Mouse (Mus musculus) spleen, adult 2 months (tissue): ENCODE results near the gene Cyp2s1. TPM values are rescaled to one million over a fixed set of nuclear protein-coding genes. Genes with fewer than 3 reads are reported as not detected.
"Not testable (repeated sequence)": the region's sequence is repeated elsewhere in the genome, so short reads cannot be mapped to it uniquely, and the experiment has no call there.

Source experiments
- DNase-seq, 2 experiments: peaks; one replicate each; pipeline versions ENCODE4 v3.0.0 to v3.0.0-alpha.2; 2012 to 2021; ENCODE audit warnings: low spot score in 2 of 2, low read depth in 1 of 2
- H3K27ac ChIP-seq: fragments of 200-500 bp; 2 replicates; pipeline ENCODE4 v1.5.1; 2012; ENCODE audit warnings: low read length, inconsistent platforms; ENCODE audit not compliant: insufficient read depth
- H3K27me3 ChIP-seq: fragments of 200-500 bp; 2 replicates; pipeline ENCODE4 v1.6.1; 2012; ENCODE audit warnings: mild to moderate bottlenecking, moderate library complexity, low read length, inconsistent platforms; ENCODE audit not compliant: control insufficient read depth, insufficient read depth
- H3K36me3 ChIP-seq: fragments of 200-500 bp; 2 replicates; pipeline ENCODE4 v1.6.1; 2012; ENCODE audit warnings: mild to moderate bottlenecking, low read length, inconsistent platforms; ENCODE audit not compliant: control insufficient read depth, insufficient read depth
- H3K4me1 ChIP-seq: fragments of 200-500 bp; 2 replicates; pipeline ENCODE4 v1.6.1; 2011; ENCODE audit warnings: inconsistent platforms; ENCODE audit not compliant: control insufficient read depth, insufficient read depth, insufficient read length
- H3K4me3 ChIP-seq: fragments of 200-500 bp; 2 replicates; pipeline ENCODE4 v1.5.1; 2011; ENCODE audit warnings: mild to moderate bottlenecking, inconsistent platforms; ENCODE audit not compliant: insufficient read depth, insufficient read length; ENCODE audit errors: extremely low read depth
- CTCF ChIP-seq: fragments of 200-500 bp; IDR thresholded peaks from 2 replicates; pipeline ENCODE4 v1.5.1; 2011; ENCODE audit warnings: mild to moderate bottlenecking, inconsistent platforms; ENCODE audit not compliant: insufficient read depth, insufficient read length, insufficient replicate concordance; ENCODE audit errors: extremely low read depth
- POLR2A ChIP-seq: fragments of 200-500 bp; IDR thresholded peaks from 2 replicates; pipeline ENCODE4 v1.6.1; 2011; ENCODE audit warnings: low read depth, low read length, inconsistent platforms
- WGBS: fragments of 180-500 bp; shearing (Covaris S2); methylation state at CpG from one replicate; pipeline ENCODE4 v1.1.7; 2018; 5-methylcytosine and 5-hydroxymethylcytosine counted together
- polyA plus RNA-seq: library from polyadenylated mRNA; depleted of rRNA; stranded (reverse); fragments of >200 nt; gene quantifications from 2 replicates; pipeline ENCODE4 v1.2.3, GENCODE M21; 2012

Cyp2s1 gene
- polyA plus RNA-seq, 1 experiment = 2.9 TPM

DNA sequence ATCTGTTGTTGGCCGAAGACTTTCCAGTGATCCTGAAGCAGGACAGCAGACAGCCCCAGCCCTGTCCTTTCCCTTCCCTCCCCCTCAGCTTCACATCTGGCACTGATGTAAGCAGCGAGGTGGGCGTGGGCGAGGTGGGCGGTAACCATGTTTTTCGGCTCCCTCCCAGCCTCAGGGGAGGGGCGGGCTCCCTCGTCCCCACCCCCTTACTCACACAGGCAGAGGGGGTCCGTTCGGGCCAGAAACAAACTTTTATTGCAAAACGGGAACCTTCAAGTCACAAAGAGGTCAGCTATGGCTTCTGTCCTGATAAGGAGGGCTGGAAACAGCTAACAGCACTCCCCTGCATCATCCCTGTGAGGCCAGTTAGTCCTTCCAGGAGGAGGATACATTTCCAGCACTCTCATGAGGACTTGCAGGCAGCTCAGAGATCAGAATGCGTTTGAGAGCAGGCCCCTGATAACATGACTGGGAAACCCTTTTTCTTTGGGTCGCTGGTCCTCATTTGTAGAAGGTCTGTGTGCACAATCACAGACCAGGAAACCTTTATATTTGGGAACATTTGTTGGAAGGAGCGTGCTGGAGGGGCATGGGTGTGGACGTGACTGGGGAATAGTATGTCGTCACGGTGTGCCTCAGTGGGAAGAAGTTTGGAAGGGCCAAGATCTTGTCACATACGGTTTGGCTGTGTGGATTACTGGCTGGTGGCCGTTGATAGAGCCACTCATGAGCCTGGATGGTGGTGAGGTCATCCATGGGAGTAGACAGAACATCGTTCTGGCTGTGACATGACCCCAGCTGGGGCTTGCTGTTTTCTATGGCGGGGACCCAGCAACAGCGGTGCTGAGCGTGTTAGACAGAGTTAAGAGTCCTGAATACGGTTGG lies 14.2 kb downstream of the Cyp2s1 start:
- H3K36me3 ChIP-seq = no peaks in the 10 kb centered on the region
- H3K4me3 ChIP-seq = no peak overlapping the region
- no peak for TF ChIP-seq CTCF
- TF ChIP-seq POLR2A = no peak
- H3K27ac ChIP-seq = peak overlapping the region; percentile 23; the same call in 1 of the 2 replicates
- no peaks in the 10 kb centered on the region; the same call in 1 of the 2 replicates for H3K27me3 ChIP-seq
- no peaks in the 10 kb centered on the region for H3K4me1 ChIP-seq
- 64% methylated on average over 24 of the region's 24 CpGs for WGBS
- no peak for DNase-seq

DNA sequence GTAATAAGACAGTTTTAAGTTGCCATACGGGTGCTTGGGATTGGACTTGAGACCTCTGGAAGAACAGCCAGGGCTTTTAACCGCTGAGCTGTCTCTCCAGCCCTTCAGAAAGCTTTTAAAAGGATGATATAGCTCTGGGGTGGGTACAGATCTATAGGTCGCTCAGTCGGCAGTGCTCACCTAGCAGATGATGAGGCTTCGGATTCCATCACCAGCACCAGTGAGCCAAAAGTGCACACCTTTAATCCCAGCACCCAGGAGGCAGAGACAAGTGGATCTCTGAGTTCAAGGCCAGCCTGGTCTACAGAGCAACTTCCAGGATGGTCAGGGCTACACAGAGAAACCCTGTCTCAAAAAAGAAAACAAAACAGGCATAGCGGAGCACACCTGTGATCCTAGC lies 15.7 kb downstream of the Cyp2s1 start:
- no peak for DNase-seq
- no peak for TF ChIP-seq POLR2A
- TF ChIP-seq CTCF = no peak
- H3K27me3 ChIP-seq = no peaks in the 10 kb centered on the region; the same call in 1 of the 2 replicates
- H3K27ac ChIP-seq = no peak overlapping the region
- H3K4me3 ChIP-seq = no peak overlapping the region
- no peaks in the 10 kb centered on the region for H3K36me3 ChIP-seq
- 90% methylated on average over 6 of the region's 6 CpGs for WGBS
- H3K4me1 ChIP-seq = no peaks in the 10 kb centered on the region

- TF ChIP-seq POLR2A (no peak), CTCF (no peak)
- no peak overlapping the region for H3K4me3 ChIP-seq
- no peak for DNase-seq
- 100% methylated on average over 1 of the region's 1 CpGs for WGBS
- no peaks in the 10 kb centered on the region for H3K36me3 ChIP-seq
- H3K27ac ChIP-seq = no peak overlapping the region
- no peaks in the 10 kb centered on the region; the same call in 1 of the 2 replicates for H3K27me3 ChIP-seq
- no peaks in the 10 kb centered on the region for H3K4me1 ChIP-seq
These were observed 17.3 kb downstream of the Cyp2s1 start for GRCm38 (mm10) chr7:25799369-25799768.

GRCm38 (mm10) chr7:25798540-25798939 lies 18.2 kb downstream of the Cyp2s1 start:
- Histone ChIP-seq H3K27ac (no peak overlapping the region), H3K4me1 (no peaks in the 10 kb centered on the region), H3K4me3 (no peak overlapping the region), H3K36me3 (no peaks in the 10 kb centered on the region), H3K27me3 (no peaks in the 10 kb centered on the region; the same call in 1 of the 2 replicates)
- DNase-seq = no peak
- 91% methylated on average over 2 of the region's 2 CpGs for WGBS
- TF ChIP-seq POLR2A = no peak
- no peak for TF ChIP-seq CTCF

DNA sequence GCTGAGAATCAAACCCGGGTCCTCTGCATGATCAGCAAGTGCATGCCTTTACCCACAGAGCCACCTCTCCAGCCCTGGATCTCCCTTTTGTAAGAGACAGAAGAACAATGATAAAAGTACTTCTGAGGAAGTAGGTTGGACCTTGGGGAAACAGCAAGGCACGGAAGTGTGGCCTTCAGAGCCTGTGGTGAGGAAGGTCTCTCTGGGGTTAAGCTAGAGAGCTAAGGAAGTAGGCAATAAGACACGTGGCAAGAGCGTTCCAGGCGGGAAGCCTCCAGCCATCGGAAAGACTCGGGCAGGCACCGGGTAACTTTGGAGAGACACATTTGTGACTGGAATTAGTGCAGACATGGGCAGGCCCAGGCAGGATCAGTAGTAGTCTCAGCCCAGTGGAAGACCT lies 21.9 kb downstream of the Cyp2s1 start:
- TF ChIP-seq POLR2A (no peak), CTCF (no peak)
- Histone ChIP-seq H3K27ac (no peak overlapping the region), H3K4me3 (no peak overlapping the region), H3K27me3 (no peaks in the 10 kb centered on the region), H3K36me3 (no peaks in the 10 kb centered on the region), H3K4me1 (no peaks in the 10 kb centered on the region)
- DNase-seq = no peak
- WGBS = 80% methylated on average over 8 of the region's 8 CpGs

- H3K4me1 ChIP-seq = no peaks in the 10 kb centered on the region
- no peak overlapping the region for H3K4me3 ChIP-seq
- H3K27ac ChIP-seq = no peak overlapping the region
- no peak for TF ChIP-seq CTCF
- TF ChIP-seq POLR2A = no peak
- no peaks in the 10 kb centered on the region for H3K36me3 ChIP-seq
- peaks cover 1% of the 10 kb centered on the region; the same call in 1 of the 2 replicates for H3K27me3 ChIP-seq
- 66% methylated on average over 3 of the region's 3 CpGs for WGBS
- DNase-seq = no peak
These were observed 23.0 kb downstream of the Cyp2s1 start for GRCm38 (mm10) chr7:25793679-25794078.

DNA sequence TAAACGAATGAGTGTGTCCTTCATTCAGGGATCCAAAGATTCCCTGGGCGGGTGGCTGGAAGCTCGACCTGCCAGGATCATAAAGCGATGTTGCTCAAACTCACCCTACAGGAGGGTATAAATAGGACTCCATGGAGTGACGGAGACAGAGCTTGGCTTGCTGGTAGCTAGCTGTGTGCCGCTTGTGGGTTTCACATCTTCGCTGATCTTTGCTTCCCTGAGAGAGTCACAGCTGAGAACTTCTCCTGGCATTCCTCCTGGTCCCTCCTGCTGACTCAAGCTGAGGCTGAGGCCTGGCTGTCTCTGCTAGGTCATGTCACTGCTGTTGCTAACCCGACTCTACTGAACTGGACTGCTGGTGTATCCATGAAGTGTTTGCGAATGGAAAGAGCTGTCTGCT lies 23.7 kb downstream of the Cyp2s1 start:
- H3K27ac ChIP-seq, H3K4me1 ChIP-seq, H3K27me3 ChIP-seq, H3K36me3 ChIP-seq, DNase-seq, H3K4me3 ChIP-seq: not testable (repeated sequence)
- whole genome bisulfite sequencing = 80% methylated on average over 9 of the region's 9 CpGs
